Mouse (Mus musculus): Measurements from ENCODE around the gene Abcc8. TPM values are rescaled to one million over a fixed set of nuclear protein-coding genes. Genes with fewer than 3 reads are reported as not detected.

Gene Abcc8
- polyA plus RNA-seq, 1 experiment: not detected

GRCm38 (mm10) chr7:46165876-46166275, 14.0 kb downstream of the Abcc8 start:
- no peak for TF ChIP-seq GATA1 (IDR thresholded peaks at IDR 0.05; ENCODE audit: low read length)

- no peak for TF ChIP-seq GATA1 (IDR thresholded peaks at IDR 0.05; ENCODE audit: low read length)
Measured at GRCm38 (mm10) chr7:46162731-46163130, 17.1 kb downstream of the Abcc8 start.

- no peak for TF ChIP-seq GATA1 (IDR thresholded peaks at IDR 0.05; ENCODE audit: low read length)
Measured at GRCm38 (mm10) chr7:46162132-46162727, 17.6 kb downstream of the Abcc8 start.

- no peak for TF ChIP-seq GATA1 (IDR thresholded peaks at IDR 0.05; ENCODE audit: low read length)
Measured at GRCm38 (mm10) chr7:46161615-46162014, 18.2 kb downstream of the Abcc8 start.

GRCm38 (mm10) chr7:46157746-46158145, 22.1 kb downstream of the Abcc8 start:
- no peak for TF ChIP-seq GATA1 (IDR thresholded peaks at IDR 0.05; ENCODE audit: low read length)

GRCm38 (mm10) chr7:46154498-46155488, 25.0 kb downstream of the Abcc8 start:
- TF ChIP-seq GATA1 (IDR thresholded peaks at IDR 0.05; ENCODE audit: low read length): no peak

GRCm38 (mm10) chr7:46152819-46153351, 26.9 kb downstream of the Abcc8 start:
- no peak for TF ChIP-seq GATA1 (IDR thresholded peaks at IDR 0.05; ENCODE audit: low read length)

GRCm38 (mm10) chr7:46147417-46147816, 32.4 kb downstream of the Abcc8 start:
- TF ChIP-seq GATA1 (IDR thresholded peaks at IDR 0.05; ENCODE audit: low read length): no peak

- no peak for TF ChIP-seq GATA1 (IDR thresholded peaks at IDR 0.05; ENCODE audit: low read length)
Measured at GRCm38 (mm10) chr7:46146675-46147308, 33.0 kb downstream of the Abcc8 start.

- no peak for TF ChIP-seq GATA1 (IDR thresholded peaks at IDR 0.05; ENCODE audit: low read length)
Measured at GRCm38 (mm10) chr7:46144061-46144460, 35.8 kb downstream of the Abcc8 start.

- TF ChIP-seq GATA1 (IDR thresholded peaks at IDR 0.05; ENCODE audit: low read length): no peak
Measured at GRCm38 (mm10) chr7:46138329-46138930, 41.4 kb downstream of the Abcc8 start.

- no peak for TF ChIP-seq GATA1 (IDR thresholded peaks at IDR 0.05; ENCODE audit: low read length)
Measured at GRCm38 (mm10) chr7:46133858-46134257, 46.0 kb downstream of the Abcc8 start.

- no peak for TF ChIP-seq GATA1 (IDR thresholded peaks at IDR 0.05; ENCODE audit: low read length)
Measured at GRCm38 (mm10) chr7:46132229-46132628, 47.6 kb downstream of the Abcc8 start.

GRCm38 (mm10) chr7:46131806-46132205, 48.0 kb downstream of the Abcc8 start:
- TF ChIP-seq GATA1 (IDR thresholded peaks at IDR 0.05; ENCODE audit: low read length): no peak

GRCm38 (mm10) chr7:46131266-46131665, 48.6 kb downstream of the Abcc8 start:
- TF ChIP-seq GATA1 (IDR thresholded peaks at IDR 0.05; ENCODE audit: low read length): no peak

All from G1E-ER4 (cell line).